Mouse (Mus musculus) adrenal gland, adult 18-20 months (tissue): Measurements from ENCODE around the gene Synpo2. TPM values are rescaled to one million over a fixed set of nuclear protein-coding genes. Genes with fewer than 3 reads are reported as not detected.
"Not testable (repeated sequence)": the region's sequence is repeated elsewhere in the genome, so short reads cannot be mapped to it uniquely, and the experiment has no call there.

ENCODE experiments used
- DNase-seq, 2 experiments: peaks; one replicate each; pipeline ENCODE4 v3.0.0; 2021 to 2022; ENCODE audit warnings: low spot score in 2 of 2
- total RNA-seq, 2 experiments: library from RNA; stranded (reverse); gene quantifications; 1 replicate in 1 of 2; 2 replicates in 1 of 2; pipeline ENCODE4 v1.2.3; 2021

The Synpo2 gene
- total RNA-seq, 2 experiments from 2014 or later: 7.6 to 20.7 TPM

DNA sequence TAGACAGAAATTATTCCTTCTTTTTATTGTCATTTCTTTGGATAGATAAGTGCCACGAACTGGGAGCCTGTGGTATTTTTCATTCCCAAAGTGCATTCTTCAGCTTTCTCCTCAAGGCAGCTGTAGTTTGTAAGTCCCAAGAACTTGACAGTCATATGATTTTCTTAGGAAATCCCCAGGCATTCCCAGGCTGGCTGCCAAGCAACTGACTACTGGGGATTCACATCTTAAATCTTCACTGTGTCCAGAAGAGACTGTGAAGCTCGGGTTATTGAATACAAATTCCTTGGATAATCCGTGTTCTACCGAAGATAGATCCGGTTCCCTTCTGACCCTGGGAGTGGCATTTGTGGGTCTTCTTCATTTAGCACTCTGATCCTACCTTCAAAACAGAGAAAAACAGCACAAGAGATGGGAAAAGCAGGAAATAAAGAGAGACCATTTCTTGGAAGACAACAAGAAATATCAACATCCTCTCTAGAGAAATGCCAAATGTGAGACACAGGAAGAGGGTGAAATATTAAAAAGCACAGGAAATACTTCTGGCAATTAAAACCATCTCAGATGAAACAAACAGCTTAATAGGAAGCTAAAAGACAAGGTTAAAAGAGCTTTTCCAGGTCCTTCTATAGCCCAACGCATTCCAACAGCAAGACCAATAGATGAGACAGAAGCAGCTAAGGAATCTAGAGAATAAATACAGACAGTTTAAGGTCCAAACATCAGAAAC lies 97.5 kb downstream of the Synpo2 start:
- DNase-seq: peak; percentile 40 to 57

DNA sequence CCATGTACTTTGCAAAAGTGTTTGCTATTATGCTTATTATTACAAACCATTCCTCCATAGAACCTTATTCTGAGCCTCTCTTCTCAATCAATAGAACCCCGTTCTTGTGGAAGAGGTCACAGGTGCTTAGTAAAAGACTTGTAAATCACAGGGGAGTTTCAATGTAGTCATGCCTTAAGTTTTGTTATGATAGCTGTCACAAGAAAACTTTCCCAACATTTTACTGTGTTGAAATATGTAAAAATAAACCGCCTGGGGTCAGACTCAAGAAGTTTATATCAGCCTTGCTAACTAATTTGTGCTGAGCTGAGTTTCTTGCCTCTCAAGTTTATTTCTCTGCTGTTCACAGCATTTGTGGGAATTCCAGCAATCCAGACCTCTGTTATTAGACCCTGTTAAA lies 103.8 kb downstream of the Synpo2 start:
- no peak for DNase-seq

DNA sequence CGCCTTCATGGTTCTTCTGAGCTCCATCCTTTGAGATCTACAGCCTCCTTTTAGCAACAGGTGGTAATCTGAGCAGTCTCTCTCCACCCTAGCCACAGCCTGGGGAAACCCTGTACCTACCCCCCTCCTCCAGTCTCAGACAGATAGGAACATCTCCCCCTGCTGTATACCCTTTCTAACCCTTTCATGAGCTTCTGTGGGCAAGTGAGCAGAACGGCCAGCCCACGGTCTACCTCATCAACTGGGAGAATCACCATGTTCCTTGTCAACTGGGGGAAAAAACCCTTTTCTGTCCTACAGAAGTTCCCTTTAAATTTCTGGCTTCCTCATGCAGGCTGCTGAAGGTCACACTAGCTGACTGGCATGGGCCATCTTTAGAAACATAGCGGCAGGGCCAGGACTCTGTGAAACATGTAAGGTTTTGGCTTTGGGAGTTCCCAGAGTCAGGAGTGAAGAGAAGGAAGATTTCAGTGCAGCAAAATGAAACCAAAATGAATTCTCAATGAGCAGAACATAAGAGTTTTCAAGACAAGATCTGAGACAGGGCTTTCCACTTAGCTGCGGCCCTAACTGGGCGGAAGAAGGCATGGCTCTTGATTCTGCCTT lies 104.7 kb downstream of the Synpo2 start:
- no peak for DNase-seq

DNA sequence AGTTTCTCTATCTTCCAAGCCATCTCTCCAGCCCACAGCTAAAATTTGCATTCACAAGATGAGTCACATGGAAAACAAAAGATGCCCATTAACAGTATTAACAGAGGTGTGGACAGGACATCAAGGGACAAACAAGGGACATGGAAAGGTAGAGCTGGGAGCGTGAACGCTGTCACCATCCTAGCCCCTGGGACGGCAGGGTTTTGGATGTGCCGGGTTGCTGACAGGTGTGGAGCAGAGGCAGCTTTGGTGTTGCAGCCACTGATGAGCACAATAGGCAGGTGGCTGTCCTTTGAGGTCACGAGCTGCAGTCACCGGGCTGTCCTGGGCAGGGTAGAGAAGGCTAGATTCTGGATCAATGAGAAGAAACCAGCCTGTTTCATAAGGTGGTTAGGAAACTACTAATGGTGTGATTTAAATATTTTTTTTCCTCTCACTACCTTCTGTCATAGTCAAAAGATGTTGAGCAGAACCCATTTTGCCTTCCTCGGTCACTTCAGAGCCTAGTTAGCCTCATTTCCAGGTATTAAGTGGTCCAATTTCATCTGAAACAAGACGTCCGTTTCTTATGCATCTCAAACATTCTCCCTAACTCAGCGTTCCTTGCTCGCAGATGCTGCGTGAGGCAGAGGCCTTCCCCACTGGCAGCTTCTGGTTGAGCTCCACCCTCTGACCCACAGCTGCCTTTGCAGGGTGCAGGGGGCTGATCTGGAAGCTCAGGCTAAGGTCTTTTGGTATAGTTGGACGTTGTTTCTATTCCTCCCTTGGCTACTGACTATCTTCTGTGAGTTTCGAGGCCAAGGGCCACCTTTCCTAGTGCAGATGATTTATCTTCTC lies 105.4 kb downstream of the Synpo2 start:
- DNase-seq: no peak

DNA sequence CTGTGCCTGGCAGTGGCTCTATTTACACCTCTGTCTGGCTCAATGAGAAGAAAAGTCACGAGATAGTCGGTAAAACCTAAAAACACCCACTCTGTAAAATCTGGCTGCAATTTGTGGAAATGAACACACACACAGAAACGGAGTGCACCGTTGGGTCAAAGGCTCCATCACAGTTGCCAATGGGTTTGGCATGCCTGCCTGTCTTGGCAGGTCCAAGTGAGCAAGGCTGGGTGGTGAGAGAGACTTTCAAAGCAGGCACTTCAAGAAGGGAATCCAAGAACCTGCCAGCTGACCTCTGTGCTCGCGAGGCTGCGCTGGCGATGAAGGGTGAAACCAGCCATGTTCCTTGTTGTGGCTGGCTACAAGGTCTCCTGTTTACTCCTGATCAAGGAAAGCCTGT lies 107.2 kb downstream of the Synpo2 start:
- no peak for DNase-seq

DNA sequence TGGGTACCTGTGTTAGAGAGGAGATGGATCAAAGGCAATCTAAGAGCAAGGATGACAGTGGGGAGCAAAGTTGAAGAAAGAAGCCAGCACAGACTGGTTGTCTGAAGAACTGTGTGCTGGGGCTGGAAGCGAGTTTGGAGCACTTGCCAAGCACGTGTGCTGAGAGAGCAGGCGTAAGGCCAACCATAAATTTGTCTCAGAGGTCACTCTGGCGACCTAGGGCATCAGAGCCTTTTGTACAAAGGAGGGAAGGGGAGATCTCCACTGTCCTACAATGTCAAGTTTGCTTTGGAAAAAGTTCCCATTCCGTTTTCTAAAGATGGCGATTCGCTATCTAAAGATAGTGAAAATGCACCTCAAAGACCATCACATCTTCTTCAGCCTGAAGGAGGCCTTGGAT lies 107.9 kb downstream of the Synpo2 start:
- no peak for DNase-seq

DNA sequence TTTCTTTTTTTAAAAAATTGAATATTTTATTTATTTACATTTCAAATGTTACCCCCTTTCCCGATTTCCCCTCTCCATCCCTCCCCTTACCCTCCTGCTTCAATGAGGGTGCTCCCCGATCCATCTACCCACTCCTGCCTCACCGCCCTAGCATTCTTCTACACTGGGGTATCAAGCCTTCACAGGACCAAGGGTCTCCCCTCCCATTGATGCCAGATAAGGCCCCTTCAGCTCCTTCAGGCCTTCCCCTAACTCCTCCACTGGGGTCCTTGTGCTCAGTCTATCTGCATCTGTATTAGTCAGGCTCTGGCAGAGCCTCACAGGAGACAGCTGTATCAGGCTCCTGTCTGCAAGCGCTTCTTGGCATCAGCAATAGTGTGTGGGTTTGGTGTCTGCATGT lies 109.2 kb downstream of the Synpo2 start:
- not testable (repeated sequence) for DNase-seq

DNA sequence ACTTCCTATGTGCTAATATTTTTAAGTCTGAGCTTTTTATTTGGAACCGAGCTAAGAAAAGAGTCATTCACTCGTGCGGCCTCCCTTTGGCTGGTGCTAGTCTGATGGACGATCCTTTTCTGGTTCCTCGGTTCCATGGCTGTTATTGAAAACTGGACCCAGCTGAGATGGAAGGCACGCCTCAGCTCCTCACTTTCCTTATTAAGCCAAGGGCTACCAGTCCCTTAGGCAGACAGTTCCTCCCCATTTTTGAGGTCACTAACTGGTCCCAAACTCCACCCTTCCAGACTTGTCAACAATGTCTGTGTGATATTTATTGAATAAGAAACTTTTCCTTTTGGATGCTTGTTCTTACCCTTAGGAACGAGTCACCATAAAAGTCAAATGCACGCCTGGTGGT lies 112.1 kb downstream of the Synpo2 start:
- DNase-seq: no peak

DNA sequence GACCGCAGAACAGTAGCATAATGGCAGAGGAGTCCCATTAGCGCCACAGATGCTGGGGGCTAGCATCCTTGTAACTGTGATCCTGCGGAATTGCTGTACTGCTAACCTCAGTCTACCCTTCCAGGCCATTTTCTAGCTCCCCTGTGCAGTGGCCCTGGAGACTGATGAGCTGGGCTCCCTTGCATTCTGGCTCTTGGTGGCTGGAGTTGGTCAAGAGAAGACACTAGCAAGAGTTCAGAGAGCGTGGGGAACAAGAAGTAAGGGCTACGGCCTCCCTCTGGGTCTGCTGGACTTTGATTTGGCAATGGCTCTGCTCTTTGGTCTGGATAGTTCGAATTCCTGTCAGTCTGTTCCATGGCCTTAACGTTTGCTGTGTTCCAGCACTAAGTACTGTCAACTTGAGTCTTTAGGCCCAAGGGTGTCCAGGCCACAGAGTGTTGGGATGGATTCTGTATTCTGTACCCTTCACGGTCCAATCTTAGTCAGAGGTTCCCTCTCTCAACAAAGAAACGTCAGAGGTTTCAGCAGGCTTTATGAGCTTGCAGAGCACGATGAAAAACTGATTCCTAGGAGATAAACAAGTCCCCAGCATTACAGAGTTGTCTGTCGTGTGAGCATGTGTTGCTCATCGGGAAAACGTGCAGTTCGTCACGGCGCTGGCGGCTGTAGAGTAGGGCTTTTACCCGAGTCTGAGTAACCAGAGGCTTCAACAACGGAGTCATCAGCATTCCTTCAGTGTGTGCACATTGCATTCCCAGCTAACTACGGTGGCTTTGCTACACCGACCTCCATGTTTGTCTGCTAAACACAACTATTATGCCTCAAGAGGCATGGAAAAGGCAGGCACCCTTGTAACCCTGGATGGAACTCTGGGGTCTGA lies 113.6 kb downstream of the Synpo2 start:
- DNase-seq: no peak

DNA sequence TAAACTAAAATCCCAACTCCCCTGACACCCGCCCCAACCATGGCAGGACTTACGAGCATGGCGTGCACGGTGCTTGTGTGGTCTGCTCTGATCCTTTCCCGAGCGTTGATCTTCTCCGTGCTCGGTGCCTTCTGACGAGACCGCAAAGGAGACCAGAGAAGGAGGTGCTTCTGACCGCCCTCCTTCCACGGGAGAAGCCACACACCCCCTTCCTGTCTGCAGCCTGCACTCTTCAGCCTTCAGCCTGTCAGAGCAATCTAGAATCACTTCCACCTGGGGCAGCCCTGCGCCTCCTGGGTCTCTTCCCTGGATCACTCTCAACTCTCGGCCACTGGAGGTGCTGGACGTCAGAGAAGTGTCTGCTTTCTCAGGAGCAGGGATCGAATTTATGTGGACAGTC lies 119.0 kb downstream of the Synpo2 start:
- DNase-seq: no peak

DNA sequence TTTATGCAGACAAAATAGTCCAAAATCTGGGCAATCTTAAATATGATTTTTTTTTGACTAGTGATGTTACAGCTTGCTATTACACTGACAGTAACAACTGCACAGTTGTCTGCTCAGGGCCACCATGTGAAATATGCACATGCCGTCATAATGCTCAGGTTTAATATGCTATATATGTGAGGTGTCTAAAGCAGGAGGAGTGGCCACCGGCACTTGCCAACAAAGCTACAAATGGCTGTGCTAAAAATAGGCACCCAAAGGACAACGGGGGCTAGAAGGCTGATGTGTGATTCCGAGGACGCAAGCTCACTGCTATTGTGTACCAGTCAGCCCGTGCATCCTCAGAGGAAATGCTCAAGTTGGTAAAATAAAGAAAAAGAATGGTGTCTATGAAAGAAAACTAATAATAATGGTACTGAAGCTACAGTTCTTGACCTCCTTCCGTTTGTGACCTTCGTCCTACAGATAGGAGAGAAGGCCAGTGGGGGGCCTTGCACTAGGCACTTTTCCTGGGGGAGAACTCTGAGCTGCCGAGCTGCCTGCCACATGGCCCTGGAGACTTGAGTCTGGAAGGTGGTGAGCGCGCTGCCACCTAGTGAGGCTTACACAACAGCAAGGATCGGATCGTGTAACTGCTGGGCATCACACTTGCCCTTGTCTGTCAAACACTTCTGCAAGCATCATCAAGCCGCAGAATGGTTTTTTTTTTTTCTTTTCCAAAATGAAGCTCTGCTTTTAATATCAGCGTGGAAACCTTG lies 120.0 kb downstream of the Synpo2 start:
- DNase-seq: no peak

DNA sequence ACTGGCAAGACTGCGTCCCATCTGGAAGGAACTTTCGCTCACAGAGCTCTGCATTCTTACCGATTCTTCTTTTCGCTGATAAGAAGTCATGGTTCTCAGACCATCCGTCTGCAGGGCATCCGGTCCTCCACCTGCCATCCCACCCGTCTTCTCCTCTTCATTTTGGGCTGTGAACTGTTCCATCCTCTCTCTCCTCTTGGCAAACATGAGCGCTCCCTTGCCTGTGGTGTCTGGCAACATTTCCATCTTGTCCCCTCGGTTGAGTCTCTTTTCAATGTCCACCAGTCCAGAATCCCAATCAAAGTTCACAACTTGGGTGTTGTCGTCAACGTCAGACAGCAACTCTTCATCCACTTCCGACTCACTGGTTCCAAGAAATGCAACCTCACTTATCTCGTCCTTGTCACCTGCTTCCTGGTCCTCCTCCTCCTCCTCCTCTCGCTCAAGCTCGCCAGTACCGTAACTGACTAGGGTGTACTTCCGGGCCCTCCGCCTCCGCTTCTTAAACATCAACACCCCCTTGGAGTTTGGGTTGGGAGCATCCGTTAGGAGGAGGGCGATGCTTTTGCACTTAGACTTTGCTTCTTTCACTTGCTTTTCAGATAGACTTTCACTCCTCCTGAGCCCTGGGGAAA lies 121.8 kb downstream of the Synpo2 start:
- DNase-seq: no peak

DNA sequence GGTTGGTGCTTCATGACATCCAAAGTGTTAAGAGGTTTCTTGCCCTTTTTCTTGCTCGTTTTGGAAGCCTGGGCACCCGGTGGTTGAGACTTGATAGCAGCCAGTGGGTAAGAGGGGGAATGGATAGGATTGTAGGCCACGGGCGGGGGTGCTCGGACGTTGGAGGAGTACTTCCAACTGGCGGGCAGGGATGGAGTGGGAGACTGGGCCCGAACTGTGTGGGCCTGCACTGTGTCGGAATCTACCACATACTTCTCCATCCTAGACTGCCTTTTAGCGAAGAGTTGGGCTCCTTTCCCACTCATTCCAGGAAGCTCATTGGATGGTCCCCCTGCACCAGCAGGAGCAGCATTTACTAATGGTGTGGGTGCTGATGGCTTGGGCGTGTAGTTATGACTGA lies 123.2 kb downstream of the Synpo2 start:
- DNase-seq: no peak

DNA sequence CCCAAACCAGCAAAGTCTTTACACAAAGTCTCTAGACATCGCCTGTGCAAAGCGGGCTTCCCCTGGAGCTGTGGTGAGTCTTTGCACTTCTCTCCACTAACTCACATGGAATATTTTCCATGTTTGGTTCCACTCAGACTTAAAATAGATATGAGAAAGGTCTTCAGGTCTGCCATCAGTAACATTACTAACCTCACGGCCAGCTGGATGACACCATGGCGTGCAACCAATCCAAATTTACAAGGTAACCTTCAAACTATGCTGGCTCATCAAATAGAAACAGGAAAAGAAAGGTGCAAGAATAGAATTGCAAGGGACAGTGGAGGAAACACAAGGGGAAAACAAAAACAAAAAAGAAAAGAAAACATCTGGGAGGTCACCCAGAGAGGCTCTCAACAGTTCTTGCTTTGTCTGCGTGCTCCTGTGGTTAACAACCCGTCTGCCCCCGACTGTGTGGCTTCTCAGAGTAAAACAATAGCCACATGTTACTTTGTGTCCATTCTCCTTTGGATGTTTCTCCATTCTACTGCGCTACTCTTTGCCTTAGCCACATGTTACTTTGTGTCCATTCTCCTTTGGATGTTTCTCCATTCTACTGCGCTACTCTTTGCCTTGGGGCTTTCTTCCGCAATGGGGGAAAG lies 124.8 kb downstream of the Synpo2 start:
- no peak for DNase-seq

DNA sequence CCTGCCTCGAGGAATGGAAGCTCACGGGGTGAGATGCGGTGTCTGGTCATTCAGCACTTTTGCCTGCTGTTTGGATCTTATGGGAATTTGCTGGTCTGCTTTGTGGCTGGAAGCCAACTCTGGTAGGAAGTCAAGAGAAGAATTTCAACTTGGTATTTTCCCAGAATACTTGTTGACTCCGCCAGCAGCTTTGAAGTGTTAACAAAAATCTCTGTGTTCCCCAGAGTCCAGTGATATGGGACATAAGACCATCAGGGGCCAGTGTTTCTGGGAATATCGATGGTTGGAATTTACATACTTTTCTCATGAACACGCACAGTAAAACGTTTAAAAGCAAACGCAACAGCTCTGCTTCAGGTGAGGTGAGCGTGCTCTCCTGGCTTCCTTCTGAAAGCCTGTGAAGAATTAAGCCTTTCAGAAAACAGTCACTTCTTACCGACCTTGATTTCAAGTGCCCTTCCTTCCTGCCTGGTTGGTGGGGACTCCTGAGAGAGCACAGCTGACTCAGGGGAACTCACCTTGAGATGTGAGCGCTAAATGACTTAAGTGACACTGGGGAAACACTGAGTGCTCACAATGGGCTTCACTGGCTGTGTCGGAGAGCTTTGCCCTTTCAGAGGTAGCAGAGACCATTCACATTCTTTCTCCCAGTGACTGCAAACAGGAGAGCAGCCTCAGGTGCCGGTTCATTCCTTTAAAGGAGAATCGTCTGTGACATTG lies 128.0 kb downstream of the Synpo2 start:
- DNase-seq: no peak

DNA sequence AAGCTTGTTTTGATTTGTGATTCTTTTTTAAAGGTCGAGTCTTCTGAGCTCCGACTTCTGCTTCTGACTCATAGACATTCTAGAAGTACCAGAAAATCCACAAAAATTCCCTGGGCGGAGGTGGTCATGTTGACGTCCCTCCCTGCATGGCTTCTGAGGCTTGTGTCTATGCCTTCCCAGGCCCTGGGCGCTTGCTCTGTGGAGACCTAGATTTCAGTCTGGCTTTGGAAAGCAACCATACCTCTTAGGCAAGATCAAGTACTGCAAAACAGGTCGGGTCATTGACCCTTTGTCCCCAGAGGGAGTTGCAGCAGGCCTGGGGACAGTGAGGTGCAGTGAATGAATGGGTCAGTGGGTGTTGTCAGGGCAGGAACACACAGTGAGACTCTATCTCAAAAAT lies 131.6 kb downstream of the Synpo2 start:
- no peak for DNase-seq

DNA sequence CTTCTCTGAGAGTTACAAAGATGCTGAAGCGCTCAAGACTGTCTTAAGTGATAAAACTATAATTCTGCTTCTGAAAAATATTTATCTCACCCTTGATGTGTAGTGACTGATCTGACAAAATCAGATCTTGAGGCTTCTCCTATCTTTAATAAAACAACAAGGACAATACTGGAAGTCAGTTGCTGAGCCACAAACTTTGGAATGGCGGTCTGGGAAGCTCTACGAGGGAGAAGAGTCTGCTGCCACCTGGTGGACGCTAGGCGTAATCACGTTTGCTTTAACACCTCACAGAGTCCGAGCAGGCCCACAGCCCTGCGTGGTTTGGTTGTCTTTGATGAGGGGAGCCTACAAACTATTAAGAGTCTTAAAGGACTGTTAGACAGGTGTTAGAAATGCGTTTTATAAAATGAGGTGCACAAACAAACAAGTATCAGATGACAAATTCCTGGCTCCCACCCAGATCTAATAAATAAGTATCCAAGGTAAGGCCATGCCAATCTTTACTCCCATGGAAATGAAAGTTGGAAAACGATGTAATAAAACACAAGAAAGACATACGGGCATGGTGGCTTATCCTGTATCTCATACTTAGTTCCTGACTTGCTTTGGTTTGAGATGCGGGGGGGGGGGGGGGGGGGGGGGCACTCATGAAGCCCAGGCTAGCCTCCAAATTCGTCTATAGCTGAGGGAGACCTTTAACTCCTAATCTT lies 132.6 kb downstream of the Synpo2 start:
- DNase-seq: peak; percentile 70 to 74

DNA sequence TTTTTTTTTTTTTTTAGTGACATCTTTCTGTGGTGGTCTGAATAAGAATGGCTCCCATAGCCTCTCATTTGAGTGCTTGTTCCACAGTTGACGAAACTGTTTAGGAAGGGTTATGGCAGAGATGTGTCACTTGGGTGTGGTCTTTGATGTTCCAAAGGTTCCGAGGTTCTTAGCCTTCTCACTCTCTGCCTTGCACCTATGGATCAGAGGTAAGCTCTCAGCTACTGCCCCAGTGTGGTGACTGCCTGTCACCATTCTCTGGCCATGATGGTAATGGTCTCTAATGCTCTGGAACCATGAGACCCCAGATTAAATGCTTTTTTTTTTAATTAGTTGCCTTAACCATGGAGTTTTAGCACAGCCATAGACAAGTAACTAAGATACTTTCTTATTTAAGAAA lies 134.2 kb downstream of the Synpo2 start:
- no peak for DNase-seq
